Comparison of ENCODE assay signal across 34 mouse cellular contexts in genomic region chrX:85304674-85305073, GRCm38 (mm10). TPM values are rescaled to one million over a fixed set of nuclear protein-coding genes. Genes with fewer than 3 reads are reported as not detected.
DNase-seq lines count a peak whose midpoint lies in the region; ATAC-seq and TF ChIP-seq lines count a peak whose summit lies in the region.
"Had no signal": no experiment of that assay in that cellular context is flagged by ENCODE, and none has a peak within 500 bp of the region (broad histone marks: within the 10 kb centered on the region; RNA-seq: fewer than 3 reads in every experiment).

No protein-coding gene starts in this region.

- TF ChIP-seq POLR2A in liver, adult 2 months (IDR thresholded peaks at IDR 0.05; ENCODE audit: extremely low read depth, insufficient read depth, low read length) = no peak

- no peaks in the 10 kb centered on the region for H3K27me3 ChIP-seq in liver, adult 2 months (ENCODE audit: control insufficient read depth, insufficient read depth, low read length)
- no peaks in the 10 kb centered on the region for H3K27me3 ChIP-seq in intestine, postnatal 0 days (replicated peaks; ENCODE audit: control insufficient read depth, insufficient read depth, low read length)
- H3K27me3 ChIP-seq: CH12.LX; forebrain, embryonic 13.5 days had no signal

- WGBS in liver, adult 2 months = 35% methylated on average over 4 of the region's 4 CpGs
- WGBS in intestine, postnatal 0 days = 67% methylated on average over 4 of the region's 4 CpGs

- 0 out of 2 replicates have a peak, but pooled peaks cover 1% of the 10 kb centered on the region for H3K4me1 ChIP-seq in liver, adult 2 months (ENCODE audit: control insufficient read depth, insufficient read depth, low read length)
- H3K4me1 ChIP-seq in brown adipose tissue, adult 24 weeks (ENCODE audit: control insufficient read depth, insufficient read depth, insufficient read length, low read length) = no peaks in the 10 kb centered on the region; the same call in 1 of the 2 replicates
- no peaks in the 10 kb centered on the region for H3K4me1 ChIP-seq in intestine, postnatal 0 days (replicated peaks; ENCODE audit: control insufficient read depth, insufficient read depth, low read length)
- H3K4me1 ChIP-seq: forebrain, embryonic 10.5 days; forebrain, embryonic 13.5 days; hindbrain, embryonic 10.5 days had no signal

- H3K4me2 ChIP-seq in intestine, postnatal 0 days (replicated peaks; ENCODE audit: low read depth) = no peak overlapping the region
- H3K4me2 ChIP-seq: forebrain, embryonic 13.5 days; heart, embryonic 11.5 days; hindbrain, embryonic 14.5 days had no signal

- peak; percentile 24 for DNase-seq in liver, adult 2 months (ENCODE audit: extremely low read depth, low read depth, low spot score)
- no peak for DNase-seq in liver
- DNase-seq in cerebellum, postnatal 4 days (ENCODE audit: low spot score in 2 of 2) = no peak
- DNase-seq in kidney, adult 8-10 months = no peak
- DNase-seq: adrenal gland, adult 2 months; adrenal gland, postnatal 14 days; B cell, adult 2 months; cerebellum, adult 11-12 months; cerebellum, adult 8-10 months; cerebellum, postnatal 10 days; cerebellum, postnatal 36 days; gastrocnemius, postnatal 10 days; gastrocnemius, postnatal 36 days had no signal

- ATAC-seq in intestine, postnatal 0 days = peak; percentile 60
- ATAC-seq: forebrain, embryonic 13.5 days; forebrain, embryonic 16.5 days; hindbrain, postnatal 0 days; inflammation-experienced regulatory T-cells, adult 6 months had no signal

- H3K9ac ChIP-seq in liver, adult 2 months (ENCODE audit: low read depth, low read length) = no peak overlapping the region
- H3K9ac ChIP-seq in intestine, postnatal 0 days (ENCODE audit: low read depth, low read length) = no peak overlapping the region
- H3K9ac ChIP-seq: forebrain, embryonic 13.5 days; hindbrain, embryonic 14.5 days had no signal

- H3K36me3 ChIP-seq in liver, adult 2 months (ENCODE audit: control insufficient read depth, insufficient read depth, low read length) = no peaks in the 10 kb centered on the region
- no peaks in the 10 kb centered on the region for H3K36me3 ChIP-seq in intestine, postnatal 0 days (ENCODE audit: control insufficient read depth, insufficient read depth)
- H3K36me3 ChIP-seq: forebrain, embryonic 10.5 days; G1E; hindbrain, embryonic 10.5 days had no signal

- H3K27ac ChIP-seq in liver, adult 2 months (replicated peaks; ENCODE audit: insufficient read depth, low read depth, low read length) = no peak overlapping the region
- H3K27ac ChIP-seq in brown adipose tissue, adult 24 weeks (replicated peaks; ENCODE audit: low read depth, low read length) = peak overlapping the region; percentile 88
- no peak overlapping the region for H3K27ac ChIP-seq in intestine, postnatal 0 days (ENCODE audit: low read depth, low read length)
- H3K27ac ChIP-seq: forebrain, embryonic 10.5 days; forebrain, embryonic 13.5 days; hindbrain, embryonic 10.5 days; hindbrain, embryonic 14.5 days; hindbrain, postnatal 0 days had no signal

- no peaks in the 10 kb centered on the region for H3K9me3 ChIP-seq in intestine, postnatal 0 days (ENCODE audit: control insufficient read depth)
- H3K9me3 ChIP-seq: forebrain, embryonic 10.5 days; forebrain, embryonic 13.5 days; G1E; hindbrain, embryonic 10.5 days had no signal

- no peaks in the 10 kb centered on the region for H3K79me2 ChIP-seq in liver, adult 2 months (ENCODE audit: control insufficient read depth, insufficient read depth, low read length)

- H3K4me3 ChIP-seq in liver, adult 2 months (ENCODE audit: insufficient read depth, low read depth, low read length) = no peak overlapping the region
- no peak overlapping the region for H3K4me3 ChIP-seq in brown adipose tissue, adult 24 weeks (ENCODE audit: insufficient read depth, low read depth, low read length)
- no peak overlapping the region for H3K4me3 ChIP-seq in intestine, postnatal 0 days (ENCODE audit: low read depth, low read length)
- H3K4me3 ChIP-seq: forebrain, embryonic 10.5 days; forebrain, embryonic 13.5 days; hindbrain, embryonic 10.5 days had no signal

- no peak for TF ChIP-seq CTCF in liver, adult 2 months (IDR thresholded peaks at IDR 0.05; ENCODE audit: low read depth, low read length)
- no peak for TF ChIP-seq CTCF in intestine, postnatal 0 days (IDR thresholded peaks at IDR 0.05; ENCODE audit: low read depth)

RNA-seq across cellular contexts. Expression of gene Fthl17a, which starts 55.2 kb away (rescaled TPM):
- total RNA-seq in liver, adult 2 months (2014; rRNA removed) = not detected in 2 replicates
- polyA plus RNA-seq in liver, adult 2 months (2012; rRNA removed) = not detected in 2 replicates
- not detected in 2 replicates for polyA plus RNA-seq in brown adipose tissue, adult 24 weeks (2012; ENCODE audit: insufficient read depth, insufficient read length, missing spikeins)
- not detected in 2 replicates for polyA plus RNA-seq in intestine, postnatal 0 days (2015; fragmentation: Nextera tagmentation; extraction: Ambion mirVana)
- total RNA-seq: adrenal gland, adult 2 months; adrenal gland, postnatal 14 days; adrenal gland, postnatal 4 days; CH12.LX; G1E; gastrocnemius, adult 18-20 months; gastrocnemius, postnatal 10 days; gastrocnemius, postnatal 36 days; granulocyte monocyte progenitor cell, adult 5-6 weeks; heart, adult 8-10 months; heart, postnatal 25 days; hindbrain, postnatal 0 days had no signal
- polyA plus RNA-seq: adrenal gland, adult 2 months; embryonic facial prominence, embryonic 11.5 days; embryonic facial prominence, embryonic 14.5 days; forebrain, embryonic 10.5 days; forebrain, embryonic 13.5 days; forebrain, embryonic 16.5 days; G1E; heart, embryonic 11.5 days; heart, embryonic 14.5 days; heart, postnatal 0 days; hindbrain, embryonic 10.5 days; hindbrain, embryonic 14.5 days; hindbrain, postnatal 0 days; inflammation-experienced regulatory T-cells, adult 6 months had no signal
